Mouse (Mus musculus): ENCODE data around the gene Cacna2d3. TPM values are rescaled to one million over a fixed set of nuclear protein-coding genes. Genes with fewer than 3 reads are reported as not detected.

Cacna2d3 gene
- polyA plus RNA-seq, 1 experiment from 2014 or later: 42.0 TPM

GRCm38 (mm10) chr14:29530516-29530915 is 191.1 kb downstream of the Cacna2d3 start:
- WGBS: 81% methylated on average over 3 of the region's 3 CpGs
- H3K27ac ChIP-seq: no peak overlapping the region

GRCm38 (mm10) chr14:29528696-29529095 is 193.0 kb downstream of the Cacna2d3 start:
- Histone ChIP-seq H3K27ac (peak overlapping the region; percentile 69), H3K9me3 (no peaks in the 10 kb centered on the region), H3K4me3 (no peak overlapping the region), H3K4me1 (replicated peaks) (peaks cover 20% of the 10 kb centered on the region), H3K36me3 (no peaks in the 10 kb centered on the region), H3K9ac (no peak overlapping the region), H3K27me3 (no peaks in the 10 kb centered on the region), H3K4me2 (no peak overlapping the region)
- 54% methylated on average over 10 of the region's 10 CpGs for WGBS
- no peak for ATAC-seq (ENCODE audit: low FRiP score)

More at GRCm38 (mm10) chr14:29530516-29530915, 191.1 kb downstream of the Cacna2d3 start:
- Histone ChIP-seq H3K9me3 (no peaks in the 10 kb centered on the region), H3K36me3 (no peaks in the 10 kb centered on the region), H3K4me1 (replicated peaks) (peaks cover 20% of the 10 kb centered on the region), H3K4me2 (no peak overlapping the region), H3K27me3 (no peaks in the 10 kb centered on the region), H3K4me3 (no peak overlapping the region), H3K9ac (no peak overlapping the region)
- no peak for ATAC-seq (ENCODE audit: low FRiP score)

GRCm38 (mm10) chr14:29519751-29520669 is 201.7 kb downstream of the Cacna2d3 start:
- no peak for ATAC-seq (ENCODE audit: low FRiP score)
- Histone ChIP-seq H3K4me3 (no peak overlapping the region), H3K9me3 (no peaks in the 10 kb centered on the region), H3K27ac (peak overlapping the region; percentile 67), H3K4me2 (no peak overlapping the region), H3K27me3 (no peaks in the 10 kb centered on the region), H3K36me3 (no peaks in the 10 kb centered on the region), H3K4me1 (replicated peaks) (peaks cover 28% of the 10 kb centered on the region), H3K9ac (peak overlapping the region; percentile 19; the same call in 1 of the 2 replicates)
- 29% methylated on average over 7 of the region's 7 CpGs for WGBS

- 70% methylated on average over 5 of the region's 5 CpGs for WGBS
- ATAC-seq (ENCODE audit: low FRiP score): no peak
Observed at GRCm38 (mm10) chr14:29502667-29503066, 219.0 kb downstream of the Cacna2d3 start.

GRCm38 (mm10) chr14:29498546-29499290 is 222.9 kb downstream of the Cacna2d3 start:
- Histone ChIP-seq H3K9me3 (no peaks in the 10 kb centered on the region), H3K4me3 (no peak overlapping the region), H3K27ac (no peak overlapping the region), H3K36me3 (no peaks in the 10 kb centered on the region), H3K4me1 (replicated peaks) (0 out of 2 replicates have a peak, but pooled peaks cover 7% of the 10 kb centered on the region), H3K4me2 (no peak overlapping the region), H3K9ac (no peak overlapping the region), H3K27me3 (no peaks in the 10 kb centered on the region)
- no peak for ATAC-seq (ENCODE audit: low FRiP score)
- 80% methylated on average over 8 of the region's 8 CpGs for WGBS

More at GRCm38 (mm10) chr14:29502667-29503066, 219.0 kb downstream of the Cacna2d3 start:
- H3K9ac ChIP-seq: no peak overlapping the region
- H3K4me2 ChIP-seq: no peak overlapping the region
- H3K36me3 ChIP-seq: no peaks in the 10 kb centered on the region
- 0 out of 2 replicates have a peak, but pooled peaks cover 7% of the 10 kb centered on the region for H3K4me1 ChIP-seq (replicated peaks)
- H3K27ac ChIP-seq: no peak overlapping the region
- H3K27me3 ChIP-seq: no peaks in the 10 kb centered on the region
- H3K4me3 ChIP-seq: no peak overlapping the region
- no peaks in the 10 kb centered on the region for H3K9me3 ChIP-seq

GRCm38 (mm10) chr14:29496552-29496951 is 225.1 kb downstream of the Cacna2d3 start:
- Histone ChIP-seq H3K36me3 (no peaks in the 10 kb centered on the region), H3K9ac (no peak overlapping the region), H3K9me3 (no peaks in the 10 kb centered on the region), H3K27me3 (no peaks in the 10 kb centered on the region), H3K4me3 (no peak overlapping the region), H3K4me1 (replicated peaks) (0 out of 2 replicates have a peak, but pooled peaks cover 3% of the 10 kb centered on the region), H3K27ac (no peak overlapping the region), H3K4me2 (no peak overlapping the region)
- no peak for ATAC-seq (ENCODE audit: low FRiP score)
- 94% methylated on average over 3 of the region's 3 CpGs for WGBS

- WGBS: 71% methylated on average over 1 of the region's 1 CpGs
Observed at GRCm38 (mm10) chr14:29491786-29492185, 229.9 kb downstream of the Cacna2d3 start.

GRCm38 (mm10) chr14:29485416-29485815 is 236.2 kb downstream of the Cacna2d3 start:
- no peaks in the 10 kb centered on the region for H3K9me3 ChIP-seq
- 91% methylated on average over 1 of the region's 1 CpGs for WGBS
- H3K9ac ChIP-seq: no peak overlapping the region
- H3K4me3 ChIP-seq: no peak overlapping the region
- H3K27me3 ChIP-seq: no peaks in the 10 kb centered on the region
- H3K27ac ChIP-seq: no peak overlapping the region
- H3K36me3 ChIP-seq: no peaks in the 10 kb centered on the region
- H3K4me1 ChIP-seq (replicated peaks): 0 out of 2 replicates have a peak, but pooled peaks cover 4% of the 10 kb centered on the region
- ATAC-seq (ENCODE audit: low FRiP score): no peak
- no peak overlapping the region for H3K4me2 ChIP-seq

More at GRCm38 (mm10) chr14:29491786-29492185, 229.9 kb downstream of the Cacna2d3 start:
- H3K4me1 ChIP-seq (replicated peaks): 0 out of 2 replicates have a peak, but pooled peaks cover 4% of the 10 kb centered on the region
- no peak overlapping the region for H3K4me3 ChIP-seq
- H3K4me2 ChIP-seq: no peak overlapping the region
- H3K27me3 ChIP-seq: no peaks in the 10 kb centered on the region
- no peak overlapping the region for H3K27ac ChIP-seq
- ATAC-seq (ENCODE audit: low FRiP score): no peak
- H3K9me3 ChIP-seq: no peaks in the 10 kb centered on the region
- H3K9ac ChIP-seq: no peak overlapping the region
- no peaks in the 10 kb centered on the region for H3K36me3 ChIP-seq

- Histone ChIP-seq H3K27me3 (no peaks in the 10 kb centered on the region), H3K4me1 (replicated peaks) (peaks cover 7% of the 10 kb centered on the region; the same call in 1 of the 2 replicates), H3K4me3 (no peak overlapping the region), H3K9me3 (no peaks in the 10 kb centered on the region), H3K36me3 (no peaks in the 10 kb centered on the region), H3K27ac (0 out of 2 replicates have a peak overlapping the region, but pooled peaks have one; percentile 45), H3K4me2 (no peak overlapping the region), H3K9ac (no peak overlapping the region)
- 51% methylated on average over 6 of the region's 6 CpGs for WGBS
- no peak for ATAC-seq (ENCODE audit: low FRiP score)
Observed at GRCm38 (mm10) chr14:29478403-29478983, 243.2 kb downstream of the Cacna2d3 start.

- WGBS: 95% methylated on average over 2 of the region's 2 CpGs
- H3K4me3 ChIP-seq: no peak overlapping the region
Observed at GRCm38 (mm10) chr14:29464277-29464676, 257.4 kb downstream of the Cacna2d3 start.

GRCm38 (mm10) chr14:29449203-29449602 is 272.5 kb downstream of the Cacna2d3 start:
- no peaks in the 10 kb centered on the region for H3K27me3 ChIP-seq
- H3K4me1 ChIP-seq (replicated peaks): peaks cover 40% of the 10 kb centered on the region
- WGBS: 18% methylated on average over 3 of the region's 3 CpGs
- 0 out of 2 replicates have a peak, but pooled peaks have one; percentile 49 for ATAC-seq (ENCODE audit: low FRiP score)
- H3K27ac ChIP-seq: peak overlapping the region; percentile 62
- no peaks in the 10 kb centered on the region for H3K9me3 ChIP-seq
- no peak overlapping the region for H3K4me2 ChIP-seq
- H3K4me3 ChIP-seq: no peak overlapping the region
- H3K36me3 ChIP-seq: no peaks in the 10 kb centered on the region
- no peak overlapping the region for H3K9ac ChIP-seq

More at GRCm38 (mm10) chr14:29464277-29464676, 257.4 kb downstream of the Cacna2d3 start:
- H3K4me1 ChIP-seq (replicated peaks): no peaks in the 10 kb centered on the region
- H3K27me3 ChIP-seq: no peaks in the 10 kb centered on the region
- H3K27ac ChIP-seq: no peak overlapping the region
- H3K4me2 ChIP-seq: no peak overlapping the region
- ATAC-seq (ENCODE audit: low FRiP score): no peak
- H3K36me3 ChIP-seq: no peaks in the 10 kb centered on the region
- no peaks in the 10 kb centered on the region for H3K9me3 ChIP-seq
- no peak overlapping the region for H3K9ac ChIP-seq
